Mouse (Mus musculus) left cerebral cortex, postnatal 4 days (tissue): ENCODE measurements around the gene Ankub1. TPM values are rescaled to one million over a fixed set of nuclear protein-coding genes. Genes with fewer than 3 reads are reported as not detected.
A peak's percentile ranks its signal among the peaks of the same experiment; 100 is the strongest.

Experiments
- DNase-seq: peaks from one replicate; pipeline ENCODE4 v3.0.0-alpha.2; 2022
- intact Hi-C: fragments of 180-260 bp; cut with DNase I; formaldehyde crosslinking; loops from one replicate; pipeline ENCODE4 v1.15.1; 2025
- total RNA-seq, 2 experiments: library from RNA; stranded (reverse); gene quantifications; 2 replicates each; pipeline ENCODE4 v1.2.3; 2021

Gene Ankub1
- under 1 TPM; 0.52 to 0.58 TPM for total RNA-seq

- no peak for DNase-seq
- intact Hi-C loops: no loop called here
Observed at GRCm38 (mm10) chr3:57692719-57693118, at the start of gene Ankub1. Gene Ankub1 (minus strand): TSS chr3:57692799.

GRCm38 (mm10) chr3:57739830-57740229 lies 47.2 kb upstream of the Ankub1 start:
- no peak for DNase-seq
- intact Hi-C loops: no loop called here

GRCm38 (mm10) chr3:57736419-57737095 lies 44.0 kb upstream of the Ankub1 start:
- intact Hi-C loops: no loop called here
- no peak for DNase-seq

GRCm38 (mm10) chr3:57735511-57736370 lies 43.1 kb upstream of the Ankub1 start, which contains the start of gene Rnf13:
Gene Rnf13 (plus strand): TSS chr3:57736062.
- DNase-seq: peak; percentile 98
- intact Hi-C loops: no loop called here

- intact Hi-C loops: no loop called here
- DNase-seq: no peak
Observed at GRCm38 (mm10) chr3:57732206-57732915, 39.8 kb upstream of the Ankub1 start.

- intact Hi-C loops: no loop called here
- DNase-seq: no peak
Observed at GRCm38 (mm10) chr3:57714151-57714550, 21.6 kb upstream of the Ankub1 start.

- intact Hi-C loops: no loop called here
- no peak for DNase-seq
Observed at GRCm38 (mm10) chr3:57696779-57697178, 4.2 kb upstream of the Ankub1 start.

GRCm38 (mm10) chr3:57696249-57696648 lies 3.6 kb upstream of the Ankub1 start:
- DNase-seq: no peak

GRCm38 (mm10) chr3:57691772-57692171 lies 827 bp downstream of the Ankub1 start:
- intact Hi-C loops: no loop called here
- DNase-seq: no peak

More at GRCm38 (mm10) chr3:57696249-57696648, 3.6 kb upstream of the Ankub1 start:
- intact Hi-C loops: no loop called here

GRCm38 (mm10) chr3:57677786-57678185 lies 14.8 kb downstream of the Ankub1 start:
- no peak for DNase-seq
- intact Hi-C loops: no loop called here

- DNase-seq: no peak
- intact Hi-C loops: no loop called here
Observed at GRCm38 (mm10) chr3:57674075-57674474, 18.5 kb downstream of the Ankub1 start.

GRCm38 (mm10) chr3:57673586-57673985 lies 19.0 kb downstream of the Ankub1 start:
- no peak for DNase-seq
- intact Hi-C loops: no loop called here

- intact Hi-C loops: loop anchor here (1.0 to 10.0 kb wide), 3 partner anchors 146 to 828 kb away; no protein-coding TSS in a partner anchor
- peak; percentile 67 for DNase-seq
Observed at GRCm38 (mm10) chr3:57667054-57667723, 25.4 kb downstream of the Ankub1 start.

- intact Hi-C loops: loop anchor here (10.0 kb wide), 2 partner anchors 459 to 829 kb away; no protein-coding TSS in a partner anchor
- DNase-seq: no peak
Observed at GRCm38 (mm10) chr3:57665880-57666279, 26.7 kb downstream of the Ankub1 start.

- DNase-seq: no peak
- intact Hi-C loops: loop anchor here (10.0 kb wide), 2 partner anchors 460 to 830 kb away; no protein-coding TSS in a partner anchor
Observed at GRCm38 (mm10) chr3:57664682-57665081, 27.9 kb downstream of the Ankub1 start.

- intact Hi-C loops: loop anchor here (10.0 kb wide), 2 partner anchors 461 to 831 kb away; no protein-coding TSS in a partner anchor
- peak; percentile 27 for DNase-seq
Observed at GRCm38 (mm10) chr3:57663731-57664130, 28.9 kb downstream of the Ankub1 start.

- no peak for DNase-seq
- intact Hi-C loops: no loop called here
Observed at GRCm38 (mm10) chr3:57658608-57659007, 34.0 kb downstream of the Ankub1 start.

GRCm38 (mm10) chr3:57653646-57654045 lies 39.0 kb downstream of the Ankub1 start:
- no peak for DNase-seq
- intact Hi-C loops: no loop called here

GRCm38 (mm10) chr3:57652485-57652884 lies 40.1 kb downstream of the Ankub1 start:
- DNase-seq: no peak
- intact Hi-C loops: no loop called here

- intact Hi-C loops: no loop called here
- DNase-seq: no peak
Observed at GRCm38 (mm10) chr3:57651865-57652259, 40.7 kb downstream of the Ankub1 start.
